Mouse (Mus musculus) common myeloid progenitor, adult 5-6 weeks (primary cell): ENCODE data around the gene Scfd2. TPM values are rescaled to one million over a fixed set of nuclear protein-coding genes. Genes with fewer than 3 reads are reported as not detected.

Experiments used
- ATAC-seq: replicated peaks from 2 replicates; pipeline ENCODE4 v1.8.0; 2016; ENCODE audit warnings: low read depth, mild to moderate bottlenecking, moderate TSS enrichment, inconsistent platforms; ENCODE audit not compliant: poor library complexity, severe bottlenecking
- total RNA-seq: library from RNA; stranded (forward); fragments of 200-1000, 187-1606 nt; gene quantifications from 2 replicates; pipeline ENCODE4 v1.2.3, GENCODE M21; 2017

Gene Scfd2
- total RNA-seq, 1 experiment from 2014 or later = 17.0 TPM

DNA sequence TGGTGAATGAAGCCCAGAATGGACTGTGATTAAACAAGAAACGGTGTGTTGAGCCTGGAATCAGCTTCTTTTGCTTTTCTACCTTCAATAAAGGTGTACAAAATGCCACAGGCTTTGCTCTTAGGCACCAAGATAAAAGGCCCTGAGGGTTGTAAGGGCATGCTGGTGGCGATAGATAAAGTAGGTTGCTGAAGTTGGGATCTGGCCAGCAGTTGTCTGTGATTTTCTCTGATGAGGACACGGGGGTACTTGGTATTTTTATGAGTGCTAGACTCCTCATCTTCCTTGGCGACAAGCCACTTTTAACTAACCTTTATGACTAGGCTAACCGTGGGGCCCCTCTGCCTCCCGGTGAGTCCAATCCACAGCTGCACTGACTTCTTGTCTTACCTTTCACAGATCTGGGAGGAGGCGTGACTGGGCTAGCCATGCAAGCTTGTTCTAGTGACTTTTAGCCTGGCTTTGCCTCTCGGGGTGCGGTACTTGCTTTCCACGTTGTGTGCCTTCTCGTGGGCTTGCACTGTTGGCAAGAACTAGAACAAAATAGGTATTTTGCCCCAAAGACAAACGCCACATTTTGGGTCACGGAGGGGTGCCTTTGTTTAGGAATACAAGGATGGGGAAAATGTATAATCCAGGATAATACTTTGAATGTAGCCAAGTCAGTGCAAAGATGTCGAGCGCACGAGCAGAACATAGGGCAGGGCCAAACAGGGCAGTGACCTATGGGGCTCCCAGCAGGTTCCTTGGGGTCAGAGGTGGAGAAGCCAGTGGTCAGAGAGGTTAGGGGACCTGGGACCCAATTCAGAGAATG lies 337.3 kb downstream of the Scfd2 start:
- ATAC-seq = no peak

DNA sequence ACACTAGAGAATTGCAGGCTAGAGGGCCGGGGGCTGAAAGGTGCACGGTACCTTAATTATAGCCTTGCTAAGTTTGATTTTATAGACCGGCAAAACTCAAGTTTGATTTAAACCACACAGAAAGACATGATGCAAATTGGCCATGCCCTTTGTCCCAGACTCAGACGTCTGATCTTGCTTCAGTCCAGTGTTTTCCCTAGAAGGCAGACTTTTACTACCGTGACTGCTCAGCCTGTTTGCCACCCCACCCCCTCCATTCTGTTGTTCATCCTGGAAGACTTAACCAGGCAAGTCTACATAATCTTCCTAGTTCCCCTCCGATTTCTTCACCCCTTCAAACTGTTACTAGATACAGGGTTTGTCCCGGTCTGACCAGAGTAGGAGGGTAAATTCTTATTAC lies 337.9 kb downstream of the Scfd2 start:
- ATAC-seq = no peak

DNA sequence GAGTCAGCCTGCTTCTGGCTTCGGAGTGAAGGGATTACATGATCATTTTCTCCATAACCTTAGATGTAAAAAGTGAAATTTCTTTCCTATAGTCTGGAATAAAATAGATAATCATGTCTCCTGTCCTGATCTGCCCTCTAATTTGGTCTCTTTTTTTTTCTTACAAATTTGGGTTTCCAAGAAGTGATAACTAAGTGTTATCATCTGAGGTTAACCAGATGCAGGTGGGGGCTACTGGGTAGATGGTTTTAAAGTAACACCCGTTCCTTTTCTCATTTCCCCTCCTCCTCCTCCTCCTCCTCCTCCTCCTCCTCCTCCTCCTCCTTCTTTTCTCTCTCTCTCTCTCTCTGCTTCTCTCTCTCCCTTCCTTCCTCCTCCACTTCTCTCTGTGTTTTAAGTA lies 338.6 kb downstream of the Scfd2 start:
- ATAC-seq = no peak

DNA sequence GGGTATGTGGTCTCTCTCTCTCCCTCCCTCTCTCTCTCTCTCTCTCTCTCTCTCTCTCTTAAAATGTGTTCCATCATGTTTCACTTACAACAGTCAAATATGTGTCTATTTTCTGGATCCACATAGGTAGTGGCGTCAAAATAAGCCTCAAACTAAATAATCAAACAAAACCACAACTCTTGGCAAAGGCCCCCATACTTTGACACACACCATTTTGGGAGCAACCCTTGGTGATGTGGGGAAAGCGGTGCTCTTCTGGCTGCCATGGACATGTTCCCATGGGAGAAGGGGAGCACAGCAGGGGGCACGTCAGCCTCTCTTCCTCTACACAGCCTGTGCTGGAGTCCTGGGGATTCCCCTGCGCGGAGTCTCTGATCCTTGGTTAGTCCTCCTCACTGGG lies 340.6 kb downstream of the Scfd2 start:
- ATAC-seq = no peak

DNA sequence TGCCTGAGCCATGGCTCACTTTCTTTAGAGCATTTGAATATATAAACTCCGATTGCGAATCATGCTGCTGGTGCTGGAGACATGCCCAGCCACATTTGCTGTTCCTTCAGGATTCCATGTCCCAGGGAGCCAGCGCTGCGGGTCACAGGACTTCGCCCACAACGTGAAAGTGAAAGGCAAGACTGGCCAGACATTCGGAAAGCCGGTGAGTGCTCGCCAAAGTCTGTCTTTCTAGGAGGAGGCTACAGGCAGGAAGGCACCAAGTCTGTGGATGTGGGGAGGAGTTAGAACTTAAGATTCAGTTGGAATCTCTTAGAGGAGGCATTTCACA lies 341.4 kb downstream of the Scfd2 start:
- no peak for ATAC-seq

DNA sequence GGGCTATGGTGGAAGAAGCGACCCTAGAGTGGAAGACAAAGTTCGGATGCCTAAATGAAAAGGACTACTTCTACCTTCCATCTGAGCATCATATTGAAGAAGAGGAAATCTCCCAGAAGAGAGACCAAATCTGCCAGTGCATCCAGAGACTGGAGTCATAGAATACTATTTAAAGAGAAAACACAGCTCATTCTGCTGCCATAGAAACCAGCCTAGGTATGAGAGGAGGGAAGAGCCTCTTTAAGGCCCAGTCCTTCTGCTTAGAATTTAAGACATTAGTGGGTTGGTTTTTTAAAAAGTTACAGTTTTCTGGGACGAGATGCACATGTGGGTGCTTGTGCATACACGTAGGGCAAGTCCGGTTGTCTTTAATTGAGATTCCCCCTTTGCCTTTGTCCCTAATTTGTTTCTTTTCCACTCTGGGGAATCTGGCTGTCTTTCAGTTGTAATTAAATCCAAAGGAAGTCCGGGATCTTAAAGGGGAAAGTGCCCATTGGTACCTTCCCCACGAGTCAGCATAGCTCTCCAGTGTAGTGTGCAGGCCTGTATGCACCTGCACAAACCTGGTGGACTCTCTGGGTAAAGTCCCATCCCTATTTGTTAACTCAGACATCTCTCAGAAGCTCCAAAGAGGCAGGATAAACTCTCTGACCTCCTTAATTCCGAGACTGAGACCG lies 341.9 kb downstream of the Scfd2 start:
- ATAC-seq = no peak

DNA sequence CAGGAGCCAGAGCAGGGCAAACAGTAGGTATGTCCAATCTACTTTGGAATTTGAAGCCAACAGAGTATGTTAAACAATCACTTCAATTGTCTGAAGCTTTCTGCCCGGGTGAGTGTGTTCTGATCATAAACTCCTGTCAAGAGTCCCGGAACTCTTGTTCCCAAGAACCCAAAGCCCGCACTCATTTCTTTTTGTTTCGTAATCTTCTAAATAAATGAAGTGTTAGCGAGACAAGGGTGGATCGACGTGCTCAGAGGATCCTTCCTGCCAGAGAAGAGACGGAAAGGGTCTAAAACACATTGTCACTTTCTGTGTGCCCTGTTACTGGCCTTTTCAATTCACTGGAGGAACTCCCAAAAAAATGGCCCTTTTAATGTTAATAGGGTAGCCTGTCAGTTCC lies 342.7 kb downstream of the Scfd2 start:
- ATAC-seq = no peak

DNA sequence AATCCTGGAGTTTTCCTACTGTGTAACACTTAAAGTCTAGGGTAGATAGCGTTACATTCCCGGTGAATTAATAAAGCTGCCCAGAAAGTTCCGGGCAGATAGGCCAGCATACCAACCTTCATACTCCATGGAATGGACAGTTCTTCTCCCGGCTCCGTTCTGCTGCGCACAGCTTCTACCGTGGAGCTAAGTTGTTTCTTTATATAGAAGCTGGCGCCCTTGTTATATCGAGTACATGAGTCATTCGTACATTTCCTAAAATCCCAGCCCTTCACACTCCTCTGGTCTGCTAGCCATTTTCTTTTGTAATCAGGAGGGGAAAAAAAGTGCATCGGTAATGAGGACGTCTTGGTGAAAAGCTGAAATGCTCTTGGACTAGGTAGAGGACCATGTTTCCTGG lies 343.5 kb downstream of the Scfd2 start:
- no peak for ATAC-seq

DNA sequence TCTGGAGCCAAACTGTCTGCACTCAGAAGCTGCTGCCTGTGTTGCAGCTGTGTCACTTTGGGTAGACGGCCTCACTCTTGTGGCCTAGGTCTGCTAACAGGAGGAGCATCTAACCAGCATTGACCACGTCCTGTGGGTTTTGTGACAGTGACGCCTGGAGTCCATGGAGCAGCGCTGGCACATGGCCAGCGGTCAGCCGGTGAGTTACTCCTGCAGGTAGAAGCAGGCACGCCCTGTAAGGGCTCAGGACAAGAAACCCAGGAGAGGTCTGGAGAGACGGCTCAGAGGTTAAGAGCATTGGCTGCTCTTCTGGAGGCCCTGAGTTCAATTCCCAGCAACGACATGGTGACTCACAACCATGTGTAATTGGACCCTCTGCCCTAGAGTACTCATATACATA lies 347.0 kb downstream of the Scfd2 start:
- ATAC-seq = no peak

DNA sequence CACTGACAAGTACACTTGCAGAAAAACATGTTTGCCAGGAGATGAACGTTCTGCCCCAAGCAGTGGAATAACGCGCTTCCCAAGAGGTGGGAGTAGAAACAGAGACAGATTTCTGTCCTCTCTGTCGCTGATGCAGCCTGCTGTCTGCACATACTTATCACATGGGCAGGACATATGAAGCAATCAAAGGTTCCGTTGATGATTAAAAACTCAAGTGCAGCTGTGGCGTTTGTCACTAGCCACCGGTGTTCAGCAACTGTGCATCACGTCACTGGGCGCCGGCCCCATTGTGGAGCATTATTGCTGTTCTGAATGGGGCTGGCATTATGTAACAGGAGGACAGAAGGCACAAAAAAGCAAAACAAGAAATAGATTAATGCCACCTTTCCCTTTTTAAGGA lies 348.4 kb downstream of the Scfd2 start:
- ATAC-seq = no peak

DNA sequence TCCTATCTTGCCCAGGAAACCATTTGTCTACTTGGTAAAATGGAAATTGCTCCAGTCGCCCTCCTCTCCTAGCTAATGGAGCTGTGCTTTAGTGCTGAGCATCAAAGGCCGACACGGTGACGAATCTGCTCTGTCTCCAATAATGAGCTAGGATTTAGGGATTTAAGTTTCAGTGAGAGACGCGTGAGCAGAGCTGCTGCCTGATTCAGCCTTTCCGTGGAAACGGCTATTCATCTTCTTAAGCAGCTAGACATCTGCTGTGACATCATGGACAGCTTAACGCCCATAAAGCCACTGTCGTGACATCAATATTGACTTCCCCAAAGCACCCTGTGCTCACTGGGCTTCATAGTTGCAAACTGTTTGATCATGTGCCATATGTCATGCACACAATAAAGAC lies 351.3 kb downstream of the Scfd2 start:
- ATAC-seq = no peak

DNA sequence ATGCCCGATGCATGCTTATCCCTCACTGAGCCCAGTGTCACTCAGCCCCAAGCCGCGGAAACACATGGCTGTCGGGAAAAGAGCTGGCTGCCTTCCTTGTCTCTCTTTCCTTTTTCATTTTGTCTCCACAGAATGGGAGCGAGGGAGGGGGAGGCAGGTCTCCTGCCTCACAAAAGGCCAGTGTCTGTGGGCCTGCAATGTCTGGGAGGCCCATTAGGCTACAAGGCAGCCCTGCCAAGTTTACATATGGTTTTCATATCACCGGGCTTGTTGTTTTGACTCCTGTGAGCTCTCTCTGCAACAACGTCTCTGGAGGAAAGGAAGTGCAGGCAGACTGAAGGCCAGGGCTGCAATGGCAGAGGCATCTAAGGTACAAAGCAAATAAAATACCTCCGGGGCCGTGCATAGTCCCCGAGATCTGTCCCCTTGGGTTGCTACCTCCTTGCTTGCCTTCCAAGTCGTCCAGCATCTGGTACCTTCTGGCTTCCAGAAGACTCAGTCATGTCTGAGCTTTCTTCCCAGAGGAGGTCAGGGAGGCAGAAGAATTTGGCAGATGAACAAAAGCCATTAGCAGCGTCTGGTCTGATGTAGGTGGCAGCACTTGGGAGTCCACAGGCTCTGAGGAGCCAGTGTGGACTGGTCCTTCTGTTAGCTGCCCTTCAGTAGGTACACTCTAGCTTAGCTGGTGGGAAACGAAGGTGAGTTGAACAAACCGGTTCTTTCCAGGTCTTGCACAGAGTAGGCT lies 355.9 kb downstream of the Scfd2 start:
- ATAC-seq = no peak

DNA sequence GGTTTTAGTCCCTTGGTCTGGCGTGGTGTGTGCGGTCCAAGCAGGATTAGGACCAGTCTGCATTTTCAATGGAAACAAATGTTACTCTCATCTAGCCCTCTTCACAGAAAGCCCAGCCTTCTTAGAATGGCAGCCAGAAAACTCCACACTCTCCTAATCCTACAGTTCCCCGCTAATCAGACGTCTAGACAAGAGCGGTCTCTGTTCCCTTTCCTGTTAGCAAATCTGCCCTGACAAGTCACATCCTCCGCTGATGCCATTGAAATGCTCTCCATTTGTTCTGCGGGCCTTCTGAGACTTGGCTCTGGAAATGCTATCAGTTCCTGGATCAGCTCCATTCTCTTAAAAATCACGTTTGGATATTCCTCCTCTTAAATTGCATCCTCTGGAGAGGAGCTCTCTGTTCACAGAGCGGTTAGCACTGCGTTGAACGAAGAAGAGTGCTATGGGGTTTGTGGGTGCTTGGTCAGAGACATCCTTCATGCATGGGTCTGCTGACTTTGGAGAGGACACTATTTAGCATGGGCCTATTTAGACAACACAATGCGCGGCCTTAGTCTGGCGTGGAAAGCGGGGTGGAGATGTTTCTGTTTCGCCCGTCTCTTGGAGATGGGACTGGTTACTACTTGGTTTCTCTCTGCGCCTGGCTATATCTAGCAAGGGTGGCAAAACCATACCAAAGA lies 358.3 kb downstream of the Scfd2 start:
- no peak for ATAC-seq

DNA sequence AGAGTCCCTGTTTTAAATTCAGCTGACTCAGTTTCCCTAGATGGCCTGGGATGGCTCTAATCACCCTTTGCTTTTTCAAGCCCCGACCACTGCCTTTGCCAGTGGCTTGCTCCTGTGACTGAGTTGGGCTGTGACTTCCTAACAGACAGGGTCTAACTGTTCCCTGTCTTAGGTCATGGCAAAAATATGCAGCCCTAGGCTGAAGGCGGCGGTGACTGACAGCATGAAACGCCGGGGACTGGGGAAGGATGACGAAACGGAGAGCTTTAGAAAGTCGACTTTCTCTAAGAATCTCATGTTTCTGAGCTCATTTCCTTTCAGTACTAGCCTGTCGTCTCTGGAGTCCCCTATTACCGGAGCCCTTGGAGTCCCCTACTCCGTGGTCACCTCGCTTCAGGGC lies 359.4 kb downstream of the Scfd2 start:
- ATAC-seq = no peak

DNA sequence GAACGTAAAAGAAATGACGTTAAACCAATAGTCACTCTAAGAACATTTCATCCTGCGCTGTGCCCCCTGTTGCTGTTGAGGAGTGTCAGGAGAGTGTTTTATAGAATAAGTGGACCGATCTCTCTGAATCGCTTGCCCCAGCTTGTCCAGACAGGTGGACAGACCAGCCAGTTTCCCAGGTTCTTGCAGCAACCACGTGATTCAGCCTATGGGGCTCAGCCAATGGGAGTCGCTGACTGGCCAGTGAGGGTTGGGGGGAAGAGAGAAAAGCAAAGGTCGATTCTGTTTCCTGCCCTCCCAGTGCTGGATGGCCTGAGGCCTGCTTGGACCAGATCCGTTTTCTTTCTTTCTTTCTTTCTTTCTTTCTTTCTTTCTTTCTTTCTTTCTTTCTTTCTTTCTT lies 359.8 kb downstream of the Scfd2 start:
- ATAC-seq = no peak

DNA sequence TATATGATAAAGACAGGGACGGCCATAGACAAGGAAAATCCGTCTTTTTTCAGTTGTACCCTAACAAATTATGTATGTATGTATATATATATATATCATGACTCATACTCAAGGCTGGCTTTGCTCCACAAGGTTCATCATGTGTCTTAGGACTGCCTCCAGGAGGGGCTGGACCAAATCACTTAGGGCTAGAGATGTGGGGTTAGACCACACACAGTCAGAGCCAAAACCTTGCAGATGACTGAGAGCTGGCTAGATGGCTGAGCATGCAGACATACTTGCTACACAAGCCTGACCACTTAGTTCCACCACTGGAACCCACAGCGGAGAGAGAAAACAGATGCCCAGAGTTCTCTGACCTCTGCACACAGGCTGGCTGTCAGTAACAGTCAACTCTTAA lies 363.5 kb downstream of the Scfd2 start:
- ATAC-seq = no peak

DNA sequence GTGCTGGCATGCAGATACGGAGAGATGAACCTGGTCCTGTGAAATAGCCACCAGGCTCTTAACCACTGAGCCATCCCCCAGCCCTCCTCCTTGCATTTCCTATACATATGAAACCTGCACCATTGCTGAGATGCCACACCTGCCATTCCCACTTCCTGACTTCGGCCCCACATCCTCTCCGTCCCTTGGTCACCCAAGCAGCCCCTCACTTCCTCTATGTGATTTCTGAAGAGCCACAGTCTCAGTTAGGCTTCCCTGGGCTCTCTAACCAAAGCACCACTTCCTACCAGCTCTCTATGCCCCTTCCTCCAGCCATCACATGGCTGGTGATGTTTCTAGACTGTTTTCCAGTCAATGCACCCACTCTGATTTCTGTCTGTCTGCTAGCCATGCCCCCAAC lies 364.9 kb downstream of the Scfd2 start:
- ATAC-seq = peak; percentile 80

DNA sequence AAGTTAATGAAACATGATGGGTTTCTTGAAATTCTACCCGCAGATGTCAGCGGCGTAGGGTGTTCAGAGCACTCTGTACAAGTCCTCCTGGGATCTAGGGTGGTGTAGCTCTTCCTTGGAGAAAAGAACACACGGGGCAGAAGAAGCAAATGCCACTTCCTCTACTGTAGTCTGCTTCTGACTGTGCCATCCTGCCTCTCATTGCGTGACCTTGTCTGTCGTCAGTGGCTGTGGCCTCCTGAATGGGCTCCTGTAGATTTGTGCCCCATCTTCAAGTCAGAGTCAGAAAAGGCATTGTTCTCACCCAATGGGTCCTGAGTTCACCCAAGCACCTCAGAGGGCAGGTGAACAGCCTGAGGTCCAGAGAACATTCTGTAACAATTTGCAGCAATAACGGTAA lies 367.0 kb downstream of the Scfd2 start:
- ATAC-seq = 0 out of 2 replicates have a peak, but pooled peaks have one; percentile 24

DNA sequence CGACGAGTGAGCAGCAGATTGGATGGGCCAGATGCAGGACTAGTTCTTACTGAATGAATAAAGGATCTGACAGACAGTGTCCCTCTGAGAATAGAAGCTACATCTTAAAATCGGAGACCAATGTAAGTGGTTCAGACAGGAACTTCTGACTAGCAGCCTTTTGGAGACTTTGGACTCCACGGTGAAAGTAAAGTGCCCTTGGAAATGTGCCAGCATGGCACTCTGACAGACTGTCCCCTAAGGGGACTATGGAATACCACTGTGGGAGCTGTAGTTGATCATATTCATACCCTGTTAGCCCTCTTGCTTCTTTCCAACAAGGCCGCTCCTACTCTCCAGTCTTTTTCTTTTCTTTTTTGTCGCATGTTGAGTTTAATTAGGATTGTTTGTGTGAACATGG lies 368.4 kb downstream of the Scfd2 start:
- ATAC-seq = no peak

DNA sequence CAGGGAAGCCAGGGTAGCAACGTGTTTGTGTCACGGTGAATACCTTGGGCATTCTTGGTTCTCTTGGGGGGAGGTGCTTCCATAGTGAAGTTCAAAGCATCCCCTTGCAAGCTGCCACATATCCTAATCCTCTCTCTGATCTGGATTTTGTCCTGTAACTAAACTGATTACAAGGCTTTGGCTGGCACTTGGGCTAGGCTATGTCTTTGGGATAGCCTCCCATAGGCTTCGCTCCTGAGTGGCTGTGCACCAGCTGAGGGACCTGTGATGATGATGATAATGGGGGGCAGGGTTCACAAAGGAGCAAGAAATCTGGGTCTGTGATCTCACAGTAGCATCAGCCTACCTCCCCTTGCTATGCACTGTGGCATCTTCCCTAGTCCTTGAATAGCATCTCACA lies 369.5 kb downstream of the Scfd2 start:
- no peak for ATAC-seq
